Mouse (Mus musculus): ENCODE data around the gene Dok4. TPM values are rescaled to one million over a fixed set of nuclear protein-coding genes. Genes with fewer than 3 reads are reported as not detected.
A peak's percentile ranks its signal among the peaks of the same experiment; 100 is the strongest.

Gene Dok4
- 123 and 171 TPM in 2 replicates for total RNA-seq (2014; rRNA removed)
- polyA plus RNA-seq (2015; fragmentation: Nextera tagmentation; extraction: Ambion mirVana): 97.5 and 117 TPM in 2 replicates

DNA sequence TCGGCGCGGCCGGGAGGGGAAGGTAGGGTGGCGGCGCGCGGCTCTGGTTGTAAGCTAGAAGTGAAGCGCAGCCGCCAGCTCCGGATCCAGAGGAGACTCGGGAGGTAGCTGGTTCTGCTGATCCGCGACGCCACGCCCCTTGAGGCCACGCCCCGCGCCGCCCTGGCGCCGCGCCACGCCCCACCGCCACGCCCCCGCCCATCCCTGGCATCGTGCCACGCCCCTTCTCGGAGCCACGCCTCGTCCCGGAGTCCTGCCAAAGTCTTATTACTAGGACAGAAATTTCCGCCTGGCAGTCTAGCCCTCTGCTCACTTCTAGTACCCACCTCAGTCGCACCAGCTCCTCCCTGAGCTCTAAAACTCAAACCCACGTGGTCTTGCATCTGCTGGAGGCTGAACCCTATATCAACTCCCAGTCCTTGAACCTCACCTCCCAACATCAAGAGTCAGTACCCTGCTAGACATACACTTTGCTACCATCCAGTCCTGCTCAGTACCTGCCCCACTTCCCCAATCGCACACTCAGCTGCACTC lies at the start of gene Dok4:
Gene Dok4, minus strand, starts transcription at position 134 of the 534 bp plus-strand sequence.
- peak; percentile 48 for ATAC-seq
- under 1% methylated on average over 30 of the region's 37 CpGs for WGBS
- peak within 1 kb of the TSS; percentile 94 for H3K4me2 ChIP-seq (ENCODE audit: low read depth)
- H3K4me1 ChIP-seq (ENCODE audit: insufficient read depth): peaks cover 13% of the 10 kb centered on the region
- no peak for TF ChIP-seq CTCF (IDR thresholded peaks at IDR 0.05; ENCODE audit: low read depth)
- H3K9me3 ChIP-seq (ENCODE audit: low read length): no peaks in the 10 kb centered on the region
- H3K9ac ChIP-seq: peak within 1 kb of the TSS; percentile 53
- DNase-seq: peak; percentile 70
- H3K36me3 ChIP-seq (ENCODE audit: insufficient read depth): no peaks in the 10 kb centered on the region
- H3K4me3 ChIP-seq (ENCODE audit: low read depth, low read length): peak within 1 kb of the TSS; percentile 58
- no peaks in the 10 kb centered on the region; the same call in 1 of the 2 replicates for H3K27me3 ChIP-seq (ENCODE audit: insufficient read depth, low read length)
- H3K27ac ChIP-seq (ENCODE audit: low read depth, low read length): 0 out of 2 replicates have a peak within 1 kb of the TSS, but pooled peaks have one; percentile 21

GRCm38 (mm10) chr8:94923405-94923804 lies 47.3 kb upstream of the Dok4 start, which contains the start of gene Adgrg5:
Adgrg5 (plus strand) TSS chr8:94923694.
- no peak within 1 kb of the TSS for H3K9ac ChIP-seq
- 46% methylated on average over 8 of the region's 8 CpGs for WGBS
- no peaks in the 10 kb centered on the region for H3K9me3 ChIP-seq (ENCODE audit: low read length)
- no peak for TF ChIP-seq CTCF (IDR thresholded peaks at IDR 0.05; ENCODE audit: low read depth)
- no peaks in the 10 kb centered on the region for H3K27me3 ChIP-seq (ENCODE audit: insufficient read depth, low read length)
- H3K4me1 ChIP-seq (ENCODE audit: insufficient read depth): no peaks in the 10 kb centered on the region
- H3K4me3 ChIP-seq (ENCODE audit: low read depth, low read length): no peak within 1 kb of the TSS
- H3K36me3 ChIP-seq (ENCODE audit: insufficient read depth): no peaks in the 10 kb centered on the region
- no peak within 1 kb of the TSS for H3K27ac ChIP-seq (ENCODE audit: low read depth, low read length)
- ATAC-seq: no peak
- no peak within 1 kb of the TSS for H3K4me2 ChIP-seq (ENCODE audit: low read depth)
- no peak for DNase-seq

DNA sequence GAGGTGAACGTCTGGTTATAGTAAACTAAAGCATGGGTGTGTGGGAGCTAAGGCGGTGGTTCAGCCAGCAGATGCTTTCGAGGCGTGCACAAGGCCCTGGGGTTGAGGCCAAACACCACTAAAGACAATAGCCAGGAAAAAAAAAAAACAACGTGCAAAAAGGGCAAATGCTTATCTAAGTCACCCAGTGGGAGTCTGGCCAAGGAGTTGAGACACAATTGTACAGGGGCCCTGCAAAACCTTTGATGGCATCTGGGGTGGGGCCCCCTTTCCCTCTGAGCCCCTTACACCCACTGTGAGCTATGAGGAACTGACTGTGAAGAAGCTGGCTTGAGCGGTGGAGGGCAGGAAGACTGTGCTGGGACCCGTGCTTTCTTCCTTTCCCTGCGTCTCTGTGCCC lies 46.5 kb upstream of the Dok4 start:
- WGBS: 31% methylated on average over 8 of the region's 8 CpGs
- Histone ChIP-seq H3K9ac (no peak overlapping the region), H3K4me2 (ENCODE audit: low read depth) (no peak overlapping the region), H3K4me3 (ENCODE audit: low read depth, low read length) (no peak overlapping the region), H3K4me1 (ENCODE audit: insufficient read depth) (no peaks in the 10 kb centered on the region), H3K9me3 (ENCODE audit: low read length) (no peaks in the 10 kb centered on the region), H3K27ac (ENCODE audit: low read depth, low read length) (no peak overlapping the region), H3K36me3 (ENCODE audit: insufficient read depth) (no peaks in the 10 kb centered on the region), H3K27me3 (ENCODE audit: insufficient read depth, low read length) (peaks cover 7% of the 10 kb centered on the region; the same call in 1 of the 2 replicates)
- ATAC-seq (no peak), DNase-seq (no peak)
- TF ChIP-seq CTCF (IDR thresholded peaks at IDR 0.05; ENCODE audit: low read depth): no peak

DNA sequence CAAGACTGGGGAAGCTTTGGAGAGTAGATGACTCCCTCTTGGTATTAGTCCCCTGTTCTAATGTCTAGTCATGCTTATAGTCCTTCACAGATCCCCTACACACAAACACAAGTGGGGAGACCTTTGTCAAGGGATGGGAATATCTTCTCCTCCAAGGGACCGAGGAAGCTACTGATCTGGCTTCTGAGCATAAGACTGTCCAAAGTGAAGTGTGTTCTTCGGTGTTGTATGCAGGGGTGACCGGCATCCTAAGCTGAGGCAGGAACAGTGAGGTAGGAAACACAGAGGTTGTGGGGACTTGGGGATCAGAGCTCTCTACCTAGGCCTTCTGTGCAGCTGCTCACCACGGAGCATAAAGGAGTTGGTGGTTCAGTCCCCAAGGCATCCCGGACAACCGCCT lies 46.0 kb upstream of the Dok4 start:
- Histone ChIP-seq H3K9ac (no peak overlapping the region), H3K36me3 (ENCODE audit: insufficient read depth) (no peaks in the 10 kb centered on the region), H3K27me3 (ENCODE audit: insufficient read depth, low read length) (peaks cover 8% of the 10 kb centered on the region; the same call in 1 of the 2 replicates), H3K9me3 (ENCODE audit: low read length) (no peaks in the 10 kb centered on the region), H3K4me1 (ENCODE audit: insufficient read depth) (peaks cover 3% of the 10 kb centered on the region; the same call in 1 of the 2 replicates), H3K4me2 (ENCODE audit: low read depth) (no peak overlapping the region), H3K4me3 (ENCODE audit: low read depth, low read length) (no peak overlapping the region), H3K27ac (ENCODE audit: low read depth, low read length) (no peak overlapping the region)
- TF ChIP-seq CTCF (IDR thresholded peaks at IDR 0.05; ENCODE audit: low read depth): no peak
- WGBS: 75% methylated on average over 6 of the region's 6 CpGs
- ATAC-seq (no peak), DNase-seq (no peak)

- DNase-seq: no peak
These were observed 43.1 kb upstream of the Dok4 start for GRCm38 (mm10) chr8:94919256-94919655.

DNA sequence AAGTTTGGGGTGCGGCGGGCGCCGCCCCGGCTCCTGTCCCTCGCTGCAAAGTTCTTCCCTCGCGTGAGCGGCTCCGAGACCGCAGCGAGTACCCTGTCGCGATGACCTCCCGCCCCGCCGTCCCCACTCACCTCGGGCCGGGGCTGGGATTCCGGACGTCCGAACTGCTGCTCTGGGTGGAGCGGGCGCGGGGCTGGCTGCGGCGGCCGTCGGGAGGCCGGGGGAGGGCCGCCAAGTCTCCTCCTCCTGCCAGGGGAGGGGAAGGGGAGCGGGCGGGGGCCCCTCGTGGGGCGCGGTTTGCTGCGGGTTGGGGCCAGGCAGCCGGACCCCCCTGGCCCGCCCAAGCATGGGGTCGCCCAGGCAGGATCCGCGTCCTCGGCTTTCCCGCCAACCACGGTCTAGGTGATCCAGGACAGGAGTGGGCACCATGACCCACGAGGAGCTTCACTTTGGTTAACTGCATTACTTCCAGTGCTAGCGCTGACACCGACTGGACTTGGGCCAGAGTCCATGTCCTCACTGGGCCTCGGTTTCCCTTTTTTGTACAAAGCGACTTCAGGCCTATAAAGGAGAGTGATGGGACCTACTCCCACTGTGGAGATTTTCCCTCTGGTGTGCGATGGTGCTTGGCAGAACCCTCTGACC lies 41.8 kb upstream of the Dok4 start, which contains the start of gene Ccdc102a:
Gene Ccdc102a, minus strand, starts transcription at position 248 of the 645 bp plus-strand sequence.
- Histone ChIP-seq H3K9me3 (ENCODE audit: low read length) (no peaks in the 10 kb centered on the region), H3K4me3 (ENCODE audit: low read depth, low read length) (peak within 1 kb of the TSS; percentile 45), H3K36me3 (ENCODE audit: insufficient read depth) (no peaks in the 10 kb centered on the region), H3K27ac (ENCODE audit: low read depth, low read length) (peak within 1 kb of the TSS; percentile 29; the same call in 1 of the 2 replicates), H3K4me2 (ENCODE audit: low read depth) (peak within 1 kb of the TSS; percentile 80), H3K4me1 (ENCODE audit: insufficient read depth) (peaks cover 7% of the 10 kb centered on the region; the same call in 1 of the 2 replicates), H3K27me3 (ENCODE audit: insufficient read depth, low read length) (peaks cover 15% of the 10 kb centered on the region; the same call in 1 of the 2 replicates), H3K9ac (peak within 1 kb of the TSS; percentile 51)
- no peak for DNase-seq
- WGBS: 3% methylated on average over 35 of the region's 51 CpGs
- ATAC-seq: peak; percentile 12; the same call in 1 of the 2 replicates
- no peak for TF ChIP-seq CTCF (IDR thresholded peaks at IDR 0.05; ENCODE audit: low read depth)

More at GRCm38 (mm10) chr8:94919256-94919655, 43.1 kb upstream of the Dok4 start:
- Histone ChIP-seq H3K9me3 (ENCODE audit: low read length) (no peaks in the 10 kb centered on the region), H3K4me1 (ENCODE audit: insufficient read depth) (peaks cover 7% of the 10 kb centered on the region; the same call in 1 of the 2 replicates), H3K4me3 (ENCODE audit: low read depth, low read length) (no peak overlapping the region), H3K27ac (ENCODE audit: low read depth, low read length) (no peak overlapping the region), H3K9ac (no peak overlapping the region), H3K27me3 (ENCODE audit: insufficient read depth, low read length) (peaks cover 8% of the 10 kb centered on the region; the same call in 1 of the 2 replicates), H3K36me3 (ENCODE audit: insufficient read depth) (no peaks in the 10 kb centered on the region), H3K4me2 (ENCODE audit: low read depth) (no peak overlapping the region)
- no peak for ATAC-seq
- TF ChIP-seq CTCF (IDR thresholded peaks at IDR 0.05; ENCODE audit: low read depth): no peak

- peak overlapping the region; percentile 45 for H3K4me3 ChIP-seq (ENCODE audit: low read depth, low read length)
- no peaks in the 10 kb centered on the region for H3K36me3 ChIP-seq (ENCODE audit: insufficient read depth)
- under 1% methylated on average over 25 of the region's 27 CpGs for WGBS
- H3K4me1 ChIP-seq (ENCODE audit: insufficient read depth): peaks cover 7% of the 10 kb centered on the region; the same call in 1 of the 2 replicates
- H3K27me3 ChIP-seq (ENCODE audit: insufficient read depth, low read length): peaks cover 15% of the 10 kb centered on the region; the same call in 1 of the 2 replicates
- H3K9ac ChIP-seq: peak overlapping the region; percentile 51
- ATAC-seq (peak; percentile 93), DNase-seq (peak; percentile 89)
- no peak overlapping the region; the same call in 1 of the 2 replicates for H3K27ac ChIP-seq (ENCODE audit: low read depth, low read length)
- H3K4me2 ChIP-seq (ENCODE audit: low read depth): peak overlapping the region; percentile 80
- TF ChIP-seq CTCF (IDR thresholded peaks at IDR 0.05; ENCODE audit: low read depth): peak; percentile 69
- H3K9me3 ChIP-seq (ENCODE audit: low read length): no peaks in the 10 kb centered on the region
These were observed 41.2 kb upstream of the Dok4 start for GRCm38 (mm10) chr8:94917352-94917751.

All from forebrain, postnatal 0 days (tissue).